Comparison of ENCODE assay signal across 11 mouse cellular contexts in the genomic region with DNA sequence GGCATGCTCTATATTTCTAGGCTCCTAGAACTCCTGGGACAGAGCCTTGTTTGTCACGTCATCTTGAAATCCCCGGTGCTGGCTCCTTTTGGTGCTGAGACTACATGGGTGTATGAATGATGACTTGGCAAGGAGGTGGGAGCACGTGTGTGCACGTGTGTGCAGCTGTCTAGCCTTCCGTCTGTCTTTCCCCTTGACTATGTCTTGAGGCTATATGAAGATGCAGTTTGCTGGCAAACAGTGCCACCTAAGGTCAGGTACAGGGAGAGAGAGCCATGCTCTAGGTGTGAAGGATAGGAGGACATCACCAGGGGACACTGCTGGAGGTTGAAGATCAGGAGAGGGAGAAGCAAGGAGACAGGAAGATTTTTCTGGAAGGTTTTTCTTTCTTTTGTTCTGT. TPM values are rescaled to one million over a fixed set of nuclear protein-coding genes. Genes with fewer than 3 reads are reported as not detected.
A peak's percentile ranks its signal among the peaks of the same experiment; 100 is the strongest.
DNase-seq lines count a peak whose midpoint lies in the region; ATAC-seq and TF ChIP-seq lines count a peak whose summit lies in the region.
"Had no signal": no experiment of that assay in that cellular context is flagged by ENCODE, and none has a peak within 500 bp of the region (broad histone marks: within the 10 kb centered on the region; RNA-seq: fewer than 3 reads in every experiment).

No protein-coding gene starts in this region.

- H3K4me2 ChIP-seq in lung, postnatal 0 days (replicated peaks; ENCODE audit: low read depth, low read length) = no peak overlapping the region
- H3K4me2 ChIP-seq in forebrain, embryonic 15.5 days (replicated peaks) = no peak overlapping the region
- H3K4me2 ChIP-seq: hindbrain, embryonic 12.5 days; limb, embryonic 12.5 days had no signal

- no peaks in the 10 kb centered on the region for H3K4me1 ChIP-seq in lung, postnatal 0 days (ENCODE audit: insufficient read depth, low read depth, low read length)
- H3K4me1 ChIP-seq in ES-Bruce4 (ENCODE audit: control insufficient read depth, insufficient read depth, low read length) = no peaks in the 10 kb centered on the region
- peaks cover 100% of the 10 kb centered on the region for H3K4me1 ChIP-seq in megakaryocyte, embryonic 14.5 days
- no peaks in the 10 kb centered on the region for H3K4me1 ChIP-seq in forebrain, embryonic 15.5 days
- H3K4me1 ChIP-seq: hindbrain, embryonic 12.5 days; limb, embryonic 12.5 days had no signal

- no peaks in the 10 kb centered on the region for H3K9me3 ChIP-seq in lung, postnatal 0 days (ENCODE audit: low read length)
- no peaks in the 10 kb centered on the region for H3K9me3 ChIP-seq in ES-Bruce4 (replicated peaks; ENCODE audit: control insufficient read depth, insufficient read depth, low read length, poor library complexity, severe bottlenecking)
- H3K9me3 ChIP-seq in megakaryocyte, embryonic 14.5 days = no peaks in the 10 kb centered on the region
- H3K9me3 ChIP-seq in forebrain, embryonic 15.5 days = no peaks in the 10 kb centered on the region
- H3K9me3 ChIP-seq: hindbrain, embryonic 12.5 days; limb, embryonic 12.5 days had no signal

- ATAC-seq in lung, postnatal 0 days = no peak
- no peak for ATAC-seq in forebrain, embryonic 15.5 days (replicated peaks)

- H3K27me3 ChIP-seq in lung, postnatal 0 days (replicated peaks; ENCODE audit: insufficient read depth, low read length) = no peaks in the 10 kb centered on the region
- H3K27me3 ChIP-seq in ES-Bruce4 (ENCODE audit: control insufficient read depth, insufficient read depth, low read length, poor library complexity, severe bottlenecking) = no peaks in the 10 kb centered on the region
- no peaks in the 10 kb centered on the region for H3K27me3 ChIP-seq in megakaryocyte, embryonic 14.5 days (replicated peaks)
- H3K27me3 ChIP-seq in forebrain, embryonic 15.5 days = no peaks in the 10 kb centered on the region
- H3K27me3 ChIP-seq: hindbrain, embryonic 12.5 days; limb, embryonic 12.5 days had no signal

- TF ChIP-seq POLR2A in ES-Bruce4 (IDR thresholded peaks at IDR 0.05; ENCODE audit: insufficient read depth, low read length) = no peak

- no peaks in the 10 kb centered on the region for H3K36me3 ChIP-seq in lung, postnatal 0 days (ENCODE audit: insufficient read depth, low read length)
- H3K36me3 ChIP-seq in ES-Bruce4 (ENCODE audit: control insufficient read depth, insufficient read depth, low read length, poor library complexity, severe bottlenecking) = no peaks in the 10 kb centered on the region
- H3K36me3 ChIP-seq in megakaryocyte, embryonic 14.5 days (replicated peaks; ENCODE audit: low read length) = peaks cover 66% of the 10 kb centered on the region
- no peaks in the 10 kb centered on the region for H3K36me3 ChIP-seq in forebrain, embryonic 15.5 days
- H3K36me3 ChIP-seq: hindbrain, embryonic 12.5 days; limb, embryonic 12.5 days had no signal

- H3K27ac ChIP-seq in lung, postnatal 0 days (ENCODE audit: low read length) = no peak overlapping the region
- no peak overlapping the region for H3K27ac ChIP-seq in ES-Bruce4 (ENCODE audit: insufficient read depth, low read length)
- H3K27ac ChIP-seq in forebrain, embryonic 15.5 days (replicated peaks) = no peak overlapping the region
- H3K27ac ChIP-seq: hindbrain, embryonic 12.5 days; limb, embryonic 12.5 days had no signal

- peak; percentile 28; the same call in 1 of the 2 replicates for TF ChIP-seq CTCF in lung, postnatal 0 days (IDR thresholded peaks at IDR 0.05)
- TF ChIP-seq CTCF in ES-Bruce4 (IDR thresholded peaks at IDR 0.05; ENCODE audit: low read depth, low read length) = peak; percentile 14

- no peak for DNase-seq in lung, postnatal 0 days (ENCODE audit: low spot score)
- DNase-seq in lung, postnatal 4 days = no peak
- peak; percentile 53 for DNase-seq in thymus, postnatal 25 days
- DNase-seq in right cerebral cortex, adult 18-20 months = no peak
- DNase-seq: adrenal gland, adult 2 months; cerebellum, adult 11 months had no signal

- H3K4me3 ChIP-seq in lung, postnatal 0 days (ENCODE audit: low read depth, low read length) = no peak overlapping the region
- no peak overlapping the region for H3K4me3 ChIP-seq in ES-Bruce4 (ENCODE audit: low read depth, low read length)
- peak overlapping the region; percentile 86 for H3K4me3 ChIP-seq in megakaryocyte, embryonic 14.5 days (replicated peaks)
- H3K4me3 ChIP-seq in forebrain, embryonic 15.5 days = no peak overlapping the region
- H3K4me3 ChIP-seq: hindbrain, embryonic 12.5 days; limb, embryonic 12.5 days had no signal

- H3K9ac ChIP-seq in lung, postnatal 0 days (replicated peaks; ENCODE audit: low read depth) = no peak overlapping the region
- no peak overlapping the region for H3K9ac ChIP-seq in ES-Bruce4 (ENCODE audit: low read depth, poor library complexity, severe bottlenecking)
- H3K9ac ChIP-seq in forebrain, embryonic 15.5 days (replicated peaks) = no peak overlapping the region
- H3K9ac ChIP-seq: hindbrain, embryonic 12.5 days; limb, embryonic 12.5 days had no signal

- WGBS in lung, postnatal 0 days = 77% methylated on average over 5 of the region's 5 CpGs
- WGBS in forebrain, embryonic 15.5 days = 90% methylated on average over 5 of the region's 5 CpGs

- TF ChIP-seq EP300 in lung, postnatal 0 days (IDR thresholded peaks at IDR 0.05) = no peak
- no peak for TF ChIP-seq EP300 in ES-Bruce4 (IDR thresholded peaks at IDR 0.05; ENCODE audit: insufficient read depth, low read depth, low read length)

RNA-seq across cellular contexts. Expression of gene Plcg2, which starts 49.9 kb away (rescaled TPM):
- 3.5 and 3.7 TPM in 2 replicates for polyA plus RNA-seq in lung, postnatal 0 days (2015; fragmentation: Nextera tagmentation; extraction: Ambion mirVana)
- polyA plus RNA-seq in ES-Bruce4 (2011; ENCODE audit: insufficient read depth, insufficient read length, low read depth, missing spikeins) = 32.4 and 32.7 TPM in 2 replicates
- polyA plus RNA-seq in megakaryocyte, embryonic 14.5 days (2012; ENCODE audit: insufficient read depth, low replicate concordance) = 36.0 and 76.6 TPM in 2 replicates
- polyA plus RNA-seq in forebrain, embryonic 15.5 days (2015; fragmentation: Nextera tagmentation; extraction: Ambion mirVana) = 0.86 and 0.89 TPM in 2 replicates
